In the genomic region with DNA sequence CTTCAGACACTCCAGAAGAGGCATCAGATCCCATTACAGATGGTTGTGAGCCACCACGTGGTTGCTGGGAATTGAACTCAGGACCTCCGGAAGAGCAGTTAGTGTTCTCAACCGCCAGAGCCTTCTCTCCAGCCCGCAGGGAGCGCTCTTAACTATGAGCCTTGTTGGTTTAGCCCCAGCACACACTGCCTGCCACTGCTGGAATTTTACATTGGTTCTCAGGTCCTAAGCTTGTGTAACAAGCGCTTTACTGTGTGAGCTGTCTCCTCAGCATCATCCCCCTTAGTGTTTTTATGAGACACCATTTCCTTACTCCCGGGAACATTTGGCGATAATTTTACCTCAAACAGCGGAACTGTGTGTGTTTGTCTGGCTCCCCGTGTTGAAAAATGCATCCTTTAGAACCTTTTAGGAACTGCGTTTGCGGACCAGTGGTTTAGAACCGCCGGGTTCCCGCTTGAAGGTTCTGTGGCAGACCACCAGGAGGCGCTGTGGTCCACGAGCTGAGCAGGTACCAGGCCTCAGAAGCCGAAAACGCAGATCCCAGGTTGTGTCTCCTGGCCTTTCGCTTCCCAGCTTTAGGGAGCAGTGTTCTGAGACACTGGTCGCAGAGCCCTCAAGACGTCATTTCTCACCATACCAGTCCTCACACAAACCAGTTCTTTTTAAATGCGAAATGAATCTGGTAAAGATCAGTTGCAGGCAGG, we compare ENCODE assay signal across 8 mouse cellular contexts. TPM values are rescaled to one million over a fixed set of nuclear protein-coding genes. Genes with fewer than 3 reads are reported as not detected.
DNase-seq lines count a peak whose midpoint lies in the region; TF ChIP-seq lines count a peak whose summit lies in the region.

No protein-coding gene starts in this region.

- TF ChIP-seq CTCF in C2C12 (IDR thresholded peaks at IDR 0.05; ENCODE audit: control insufficient read depth, insufficient read depth, insufficient read length), result peak; percentile 77

- H3K79me3 ChIP-seq in C2C12 (ENCODE audit: low read depth), result no peaks in the 10 kb centered on the region

- H3ac ChIP-seq in C2C12 (ENCODE audit: control insufficient read depth, insufficient read length, low read depth), result no peak overlapping the region

- intact Hi-C loops in gastrocnemius, postnatal 14 days (cut with DNase I; ENCODE audit: low total_unique reads), result loop anchor here (5.0 kb wide), 2 partner anchors 149 to 189 kb away; no protein-coding TSS in a partner anchor

- no peak overlapping the region for H3K4me3 ChIP-seq in C2C12 (ENCODE audit: insufficient read depth, poor library complexity, severe bottlenecking)

- DNase-seq in adipocyte (ENCODE audit: low spot score), result peak; percentile 62
- DNase-seq in cerebellum, postnatal 4 days (ENCODE audit: low spot score in 2 of 2), result peak; percentile 79 to 89
- DNase-seq in gastrocnemius, postnatal 14 days, result peak; percentile 75
- DNase-seq in layer of hippocampus, adult 18-20 months (ENCODE audit: low spot score in 2 of 2), result peak; percentile 57 to 86
- DNase-seq in lung, postnatal 14 days, result peak; percentile 77
- DNase-seq in retina, postnatal 7 days (ENCODE audit: low read depth, low spot score), result peak; percentile 51
- peak; percentile 21 for DNase-seq in urinary bladder, postnatal 10 days (ENCODE audit: low spot score)

- H3K79me2 ChIP-seq in C2C12 (ENCODE audit: control insufficient read depth, insufficient read depth), result no peaks in the 10 kb centered on the region

- H3K27me3 ChIP-seq in C2C12 (ENCODE audit: control insufficient read depth, insufficient read depth, insufficient read length), result peaks cover 17% of the 10 kb centered on the region

- H3K36me3 ChIP-seq in C2C12 (ENCODE audit: control insufficient read depth, insufficient read depth), result no peaks in the 10 kb centered on the region

TF ChIP-seq in C2C12, 6 proteins besides CTCF, POLR2A, EP300 and RAD21:
- no peak for TF ChIP-seq FOSL1 (IDR thresholded peaks at IDR 0.05; ENCODE audit: insufficient read depth, low read length, poor library complexity, severe bottlenecking)
- TF ChIP-seq MYOD1 (IDR thresholded peaks at IDR 0.05; ENCODE audit: control insufficient read depth, insufficient read length, low read depth), result no peak
- no peak for TF ChIP-seq CEBPB (IDR thresholded peaks at IDR 0.05; ENCODE audit: low read depth)
- no peak for TF ChIP-seq MAX (IDR thresholded peaks at IDR 0.05)

RNA-seq across cellular contexts. Expression of a gene that starts 24.7 kb away (rescaled TPM):
- 3.1 TPM for polyA plus RNA-seq in C2C12 (2012; fragmentation: generic; extraction: Trizol)
- total RNA-seq in gastrocnemius, postnatal 14 days (2021), result 1 to 10 TPM; 3.1 to 9.2 TPM
- 100 to 1,000 TPM; 156 to 184 TPM for total RNA-seq in layer of hippocampus, adult 18-20 months (2021)

Comparison
In these comparisons a context has a peak if more than half of its experiments do, and no peak if none do; other contexts are left out.
1. DNase-seq: peak in every context shown above with its lines; median percentile 84 in cerebellum, postnatal 4 days; 77 in lung, postnatal 14 days; 75 in gastrocnemius, postnatal 14 days; 72 in layer of hippocampus, adult 18-20 months; 62 in adipocyte; 51 in retina, postnatal 7 days; 21 in urinary bladder, postnatal 10 days.
2. RNA of a gene that starts 24.7 kb away (total RNA-seq): 156 to 184 TPM in layer of hippocampus, adult 18-20 months; 3.1 to 9.2 TPM in gastrocnemius, postnatal 14 days; every median in the first group is over 10 times any median in the second.